Mouse (Mus musculus) testis, postnatal 10 days (tissue): ENCODE data around the gene Vamp2.

Source experiments
- DNase-seq: peaks from one replicate; pipeline ENCODE4 v3.0.0; 2021; ENCODE audit warnings: low spot score

The Vamp2 gene

GRCm38 (mm10) chr11:69088103-69088855 lies at the start of gene Vamp2:
TSS of gene Vamp2 (plus strand) at chr11:69088490.
- DNase-seq: peak; percentile 96

GRCm38 (mm10) chr11:69045531-69046394 lies 42.5 kb upstream of the Vamp2 start, which contains the start of gene Aurkb:
TSS of gene Aurkb (plus strand) at chr11:69045647.
- DNase-seq: peak; percentile 91

GRCm38 (mm10) chr11:69046395-69046774 lies 41.9 kb upstream of the Vamp2 start:
- no peak for DNase-seq

GRCm38 (mm10) chr11:69047592-69047991 lies 40.7 kb upstream of the Vamp2 start:
- DNase-seq: no peak

GRCm38 (mm10) chr11:69048151-69048550 lies 40.1 kb upstream of the Vamp2 start:
- no peak for DNase-seq

- no peak for DNase-seq
These were observed 37.5 kb upstream of the Vamp2 start for GRCm38 (mm10) chr11:69050748-69051147.

GRCm38 (mm10) chr11:69051771-69052170 lies 36.5 kb upstream of the Vamp2 start:
- DNase-seq: no peak

GRCm38 (mm10) chr11:69052824-69053421 lies 35.4 kb upstream of the Vamp2 start:
- DNase-seq: no peak

GRCm38 (mm10) chr11:69053848-69054247 lies 34.4 kb upstream of the Vamp2 start:
- DNase-seq: no peak

GRCm38 (mm10) chr11:69058265-69058664 lies 30.0 kb upstream of the Vamp2 start:
- no peak for DNase-seq

- no peak for DNase-seq
These were observed 29.4 kb upstream of the Vamp2 start for GRCm38 (mm10) chr11:69058729-69059356.

GRCm38 (mm10) chr11:69059357-69059974 lies 28.8 kb upstream of the Vamp2 start, which contains the start of gene Borcs6:
TSS of gene Borcs6 (plus strand) at chr11:69059717.
- peak; percentile 94 for DNase-seq

GRCm38 (mm10) chr11:69059975-69060411 lies 28.3 kb upstream of the Vamp2 start:
- peak; percentile 80 for DNase-seq

- DNase-seq: peak; percentile 66
These were observed 27.6 kb upstream of the Vamp2 start for GRCm38 (mm10) chr11:69060448-69061254.

GRCm38 (mm10) chr11:69061255-69061912 lies 26.9 kb upstream of the Vamp2 start:
- no peak for DNase-seq

GRCm38 (mm10) chr11:69062194-69062760 lies 26.0 kb upstream of the Vamp2 start:
- DNase-seq: peak; percentile 81

GRCm38 (mm10) chr11:69062761-69063224 lies 25.5 kb upstream of the Vamp2 start:
- DNase-seq: peak; percentile 96

- peak; percentile 94 for DNase-seq
These were observed 24.7 kb upstream of the Vamp2 start for GRCm38 (mm10) chr11:69063413-69064201.
